Mouse (Mus musculus) cerebellum, adult 9-10 months (tissue): ENCODE measurements around the gene Farp2.
"Not testable (repeated sequence)": the region's sequence is repeated elsewhere in the genome, so short reads cannot be mapped to it uniquely, and the experiment has no call there.

ENCODE experiments used
- DNase-seq: peaks from one replicate; pipeline ENCODE4 v3.0.0; 2022

Gene Farp2

DNA sequence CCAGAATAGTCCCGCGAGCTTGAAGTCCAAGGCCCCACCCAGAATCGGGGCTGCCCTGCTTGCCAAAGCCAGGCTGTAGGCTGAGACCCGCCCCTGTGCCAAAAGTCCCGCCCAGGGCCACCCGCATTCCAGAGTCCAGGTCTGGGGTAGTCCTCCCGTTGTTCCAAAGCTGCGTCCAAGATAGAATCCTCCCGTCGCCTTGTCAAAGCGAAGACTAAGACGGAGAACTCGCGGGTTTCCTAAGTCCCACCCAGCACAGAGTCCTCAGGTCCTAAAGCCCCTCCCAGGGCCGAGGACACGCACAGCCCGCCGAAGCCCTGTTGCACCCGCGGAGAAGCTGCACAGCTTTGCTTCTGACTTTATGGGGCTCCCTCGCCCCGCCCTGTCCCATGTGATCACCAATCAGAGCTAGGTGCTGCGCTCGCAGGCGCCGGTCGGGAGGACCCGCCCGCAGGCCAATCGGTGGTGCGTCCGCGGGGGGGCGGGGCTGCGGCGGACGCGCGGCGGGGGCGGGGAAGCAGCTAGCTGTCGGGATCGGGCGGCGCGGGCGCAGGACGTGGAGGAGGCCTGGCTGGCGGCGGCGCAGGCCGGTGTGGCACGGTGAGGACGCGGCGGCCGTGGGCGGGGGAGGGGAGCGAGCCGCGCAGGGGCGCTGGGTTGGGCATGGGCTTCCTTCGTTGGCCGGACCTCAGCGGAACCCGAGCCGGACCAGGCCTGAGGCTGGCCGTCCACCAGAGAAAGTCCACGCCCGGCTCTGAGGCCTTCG lies at the start of gene Farp2:
Gene Farp2 (plus strand): TSS at position 495 of the 766 bp plus-strand sequence.
- DNase-seq = peak; percentile 91

DNA sequence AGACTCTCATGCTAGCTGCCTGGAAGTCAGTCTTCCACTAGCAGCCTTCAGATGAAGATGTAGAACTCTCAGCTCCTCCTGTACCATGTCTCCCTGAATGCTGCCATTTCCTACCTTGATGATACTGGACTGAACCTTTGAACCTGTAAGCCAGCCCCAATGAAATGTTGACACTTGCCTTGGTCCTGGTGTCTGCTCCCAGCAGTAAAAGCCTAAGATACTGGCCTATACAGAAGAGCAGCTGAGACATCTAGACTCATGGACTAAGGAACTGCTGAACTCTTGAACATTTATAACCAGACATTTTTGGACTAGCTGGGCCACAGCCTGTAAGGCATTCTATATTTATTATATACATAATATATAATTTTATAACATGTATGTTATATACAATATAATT lies 46.8 kb upstream of the Farp2 start:
- no peak for DNase-seq

DNA sequence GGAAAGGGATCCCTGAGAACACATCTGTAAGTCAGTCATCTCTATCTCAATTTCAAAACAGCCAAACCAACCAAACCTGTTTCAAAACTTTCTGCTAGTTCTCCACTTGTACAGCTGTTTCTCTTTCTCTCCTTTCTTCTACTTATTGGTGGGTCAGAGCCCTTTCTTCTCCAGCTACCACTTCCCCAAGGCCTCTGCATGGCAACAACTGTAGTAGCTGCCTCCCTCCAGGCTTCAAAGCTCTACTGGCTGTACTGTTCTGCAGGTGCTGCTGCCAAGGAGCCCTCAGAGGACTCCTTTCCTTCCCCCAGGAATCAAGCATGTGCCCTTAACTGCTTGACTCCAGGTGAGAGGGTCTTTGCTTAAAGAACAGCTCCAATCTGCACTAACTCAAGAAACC lies 46.1 kb upstream of the Farp2 start:
- no peak for DNase-seq

DNA sequence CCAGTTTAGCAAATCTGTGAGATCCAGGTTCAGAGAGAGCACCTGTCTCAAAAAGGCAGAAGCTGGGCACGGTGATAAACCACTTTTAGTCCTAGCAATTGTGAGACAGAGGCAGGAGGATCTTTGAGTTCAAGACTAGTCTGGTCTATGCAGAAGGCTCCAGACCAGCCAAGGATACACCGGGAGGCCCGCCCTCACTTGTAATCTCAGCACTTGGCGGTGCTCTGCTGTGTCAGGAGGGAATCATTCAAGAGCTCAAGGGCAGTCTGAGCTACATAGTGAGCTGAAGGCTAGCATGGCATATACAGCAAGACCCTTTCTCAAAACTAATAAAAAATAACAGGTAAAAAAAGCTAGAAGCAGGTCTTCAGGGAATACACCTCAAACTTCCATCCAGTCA lies 43.3 kb upstream of the Farp2 start:
- DNase-seq = no peak

DNA sequence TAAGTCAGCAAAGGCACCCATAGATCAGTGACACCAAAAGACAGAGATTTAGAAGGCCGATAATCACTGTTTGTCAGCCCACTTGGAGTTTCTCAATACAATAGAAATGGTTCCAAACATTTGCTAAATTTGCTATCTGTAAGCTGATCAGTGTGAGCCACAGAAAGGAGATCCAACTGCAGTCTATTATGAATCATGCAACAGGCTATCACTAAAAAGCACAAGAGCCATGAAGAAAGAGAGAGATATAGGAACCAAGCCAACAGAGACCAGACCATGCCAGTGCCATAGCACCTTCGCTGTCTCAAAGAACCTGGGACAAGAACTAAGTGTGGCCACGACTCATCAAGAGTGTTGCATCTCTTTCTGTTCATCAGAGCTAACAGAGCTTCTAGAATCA lies 36.2 kb upstream of the Farp2 start:
- DNase-seq = peak; percentile 20

DNA sequence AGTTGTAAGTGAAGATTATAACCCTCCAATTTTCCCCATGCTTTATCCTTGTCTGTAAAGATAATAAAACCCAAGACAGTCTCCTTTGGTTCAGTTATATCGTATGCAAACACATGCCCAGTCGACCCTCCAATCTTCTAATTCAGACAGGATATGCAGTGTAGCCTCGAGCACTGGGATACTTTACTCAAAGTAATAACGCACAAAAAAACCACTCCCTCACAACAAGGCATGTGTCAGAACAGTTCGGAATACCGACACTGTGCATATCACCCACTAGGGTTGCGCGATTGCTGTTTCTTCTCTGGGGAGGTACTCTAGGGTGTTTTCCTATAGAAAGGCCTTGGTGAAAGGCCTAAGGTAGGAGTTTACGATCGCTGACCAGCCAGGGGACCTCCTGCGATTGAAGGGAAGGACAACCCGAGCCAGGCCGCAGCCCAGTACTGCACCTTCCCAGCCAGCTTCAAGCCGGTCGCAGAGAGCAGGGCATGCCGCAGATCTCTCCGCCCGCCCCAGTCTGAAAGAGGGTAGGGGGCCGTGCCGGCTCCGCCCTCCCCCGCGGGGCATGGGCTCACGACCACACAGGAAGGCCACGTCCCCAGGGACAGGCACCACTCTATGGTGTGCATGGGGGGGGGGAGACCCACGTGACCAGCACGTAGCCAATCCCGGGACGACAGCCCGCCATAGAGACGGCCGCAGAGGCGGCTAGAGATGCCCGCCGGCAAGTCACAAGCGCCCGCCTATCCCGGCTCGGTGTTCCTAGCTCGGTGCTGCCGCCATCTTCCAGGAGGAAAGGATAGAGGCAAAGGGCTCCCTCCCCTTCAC lies 33.9 kb upstream of the Farp2 start:
- DNase-seq = peak; percentile 98

DNA sequence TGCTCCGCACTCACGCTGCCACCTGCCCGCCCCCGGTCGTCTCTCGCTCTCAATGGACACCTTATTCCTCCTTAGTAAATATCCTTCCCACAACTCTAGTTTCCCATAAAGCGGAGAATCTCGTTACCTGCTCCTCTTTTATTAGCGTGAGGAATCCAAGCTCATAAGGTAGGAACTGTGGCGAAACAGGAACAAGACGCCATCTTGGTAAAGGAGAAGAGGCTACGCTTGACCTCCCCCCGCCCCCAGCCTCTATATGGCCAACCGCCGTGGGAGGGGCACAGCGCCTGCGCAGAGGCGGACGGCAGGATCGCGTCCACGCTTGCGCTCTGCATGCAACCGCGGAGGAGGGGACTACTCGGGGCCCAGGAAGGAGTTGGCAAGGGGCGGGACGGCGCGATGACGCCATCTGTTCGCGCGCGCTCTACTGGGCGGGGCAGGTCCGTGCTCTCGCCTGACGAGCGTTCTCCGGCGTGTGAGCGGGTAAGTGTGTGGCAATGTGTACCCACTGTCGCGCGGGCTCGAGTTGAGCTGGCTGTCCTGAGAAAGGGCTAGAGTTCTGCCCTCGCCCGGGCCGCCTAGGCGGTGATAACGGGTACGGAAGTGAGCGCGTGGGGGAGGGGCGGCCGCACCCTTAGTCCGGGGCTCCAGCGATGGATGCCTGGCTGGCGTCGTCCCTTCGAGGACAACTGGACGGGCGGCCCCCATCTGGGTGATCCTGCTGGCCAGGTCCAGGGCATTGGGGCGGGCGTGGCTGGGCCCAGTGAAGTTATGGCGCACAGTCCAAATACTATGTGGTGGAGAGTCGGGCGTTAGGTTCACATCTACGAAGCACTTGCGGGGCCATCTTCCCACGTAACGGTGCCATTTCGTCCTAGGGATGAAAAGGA lies 33.0 kb upstream of the Farp2 start, which contains the start of gene Hdlbp:
Gene Hdlbp (minus strand): TSS at position 230 of the 890 bp plus-strand sequence.
- peak; percentile 99 for DNase-seq

DNA sequence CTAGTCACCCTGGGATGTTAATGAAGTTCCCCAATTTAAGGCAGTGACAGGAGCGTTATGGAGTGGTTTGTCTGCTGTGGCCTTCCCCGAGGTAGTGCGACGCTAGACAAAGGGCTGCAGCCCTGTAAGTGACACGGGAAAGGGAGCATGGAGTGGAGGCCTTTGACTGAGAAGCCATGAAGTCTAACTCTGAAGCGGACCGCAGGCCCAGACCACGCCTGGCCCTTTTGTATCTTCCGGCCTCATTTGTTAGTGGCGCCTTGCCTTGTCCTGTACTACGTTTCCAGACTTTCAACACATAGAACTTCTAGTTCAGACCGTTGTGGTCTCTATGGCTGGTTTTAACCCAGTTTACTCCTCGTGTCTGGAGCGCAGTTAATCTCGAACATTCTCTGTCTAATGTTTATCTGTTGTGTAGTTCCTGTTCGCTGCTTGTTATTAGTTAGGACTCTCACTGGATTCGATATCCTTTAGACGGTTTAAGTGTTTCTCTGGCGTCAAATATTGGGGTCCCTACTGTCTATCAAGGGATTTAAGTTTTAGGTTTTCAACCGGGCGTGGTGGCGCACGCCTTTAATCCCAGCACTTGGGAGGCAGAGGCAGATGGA lies 32.3 kb upstream of the Farp2 start:
- DNase-seq = no peak

DNA sequence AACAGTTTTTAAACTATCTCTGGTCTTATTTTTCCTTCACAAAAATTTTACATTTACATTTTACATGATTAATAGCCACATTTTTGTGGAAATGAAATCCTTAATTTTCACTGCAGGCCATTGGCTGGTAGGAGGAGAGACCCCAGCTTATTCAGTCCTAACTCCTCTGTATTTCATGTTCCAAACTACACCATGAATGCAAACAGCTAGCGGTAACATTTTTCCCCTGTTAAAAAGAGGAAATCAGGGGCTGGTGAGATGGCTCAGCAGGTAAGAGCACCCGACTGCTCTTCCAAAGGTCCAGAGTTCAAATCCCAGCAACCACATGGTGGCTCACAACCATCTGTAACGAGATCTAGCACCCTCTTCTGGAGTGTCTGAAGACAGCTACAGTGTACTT lies 25.6 kb upstream of the Farp2 start:
- not testable (repeated sequence) for DNase-seq

DNA sequence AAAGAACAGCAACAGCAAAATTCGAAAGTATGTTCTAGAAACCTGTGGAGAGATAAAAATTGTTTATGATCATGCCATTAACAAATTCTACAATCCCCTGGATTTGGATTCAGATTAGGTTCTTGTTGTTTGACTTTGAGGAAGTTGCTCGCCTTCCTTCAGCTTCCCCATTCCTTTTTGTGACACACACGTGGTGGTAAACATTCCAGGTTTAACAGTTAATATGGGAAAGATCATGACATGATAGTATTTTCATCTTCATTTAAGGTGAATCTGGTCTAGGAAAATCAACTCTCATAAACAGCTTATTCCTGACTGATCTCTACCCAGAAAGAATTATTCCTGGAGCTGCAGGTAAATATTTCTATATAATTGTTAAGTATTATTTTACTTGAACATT lies 16.6 kb upstream of the Farp2 start:
- DNase-seq = no peak

DNA sequence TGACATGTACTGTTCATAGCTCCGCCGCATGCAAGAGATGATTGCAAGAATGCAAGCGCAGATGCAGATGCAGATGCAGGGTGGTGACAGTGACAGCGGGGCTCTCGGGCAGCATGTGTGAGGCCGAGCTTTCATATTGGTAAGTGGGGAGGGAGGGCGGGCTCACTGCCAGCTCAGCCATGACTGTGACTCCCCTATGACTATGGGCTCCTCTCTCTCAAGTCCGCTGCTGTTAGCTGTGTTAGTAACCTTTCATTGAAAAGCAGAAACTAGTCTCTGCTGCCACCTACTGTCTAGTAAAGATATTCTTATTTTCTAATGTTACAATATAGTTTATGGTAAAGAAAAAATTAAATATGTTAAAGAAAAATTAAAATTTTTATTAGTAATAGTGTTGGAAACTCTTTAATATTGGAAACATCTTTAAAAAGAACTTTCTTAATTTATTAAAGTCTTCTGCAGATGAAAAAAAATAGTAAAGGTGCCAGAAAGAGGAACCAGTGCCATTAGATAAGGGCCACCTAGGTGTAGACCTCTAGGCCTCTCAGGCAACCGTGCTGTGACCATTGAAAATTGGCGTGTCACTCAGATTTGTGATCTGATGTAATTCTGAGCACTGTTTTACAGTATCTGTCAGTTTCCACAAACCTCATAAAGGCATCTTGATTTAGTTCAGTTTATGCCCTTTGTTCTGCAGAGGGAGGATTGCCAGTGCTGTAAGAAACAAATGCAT lies 4.8 kb upstream of the Farp2 start:
- DNase-seq = peak; percentile 61

DNA sequence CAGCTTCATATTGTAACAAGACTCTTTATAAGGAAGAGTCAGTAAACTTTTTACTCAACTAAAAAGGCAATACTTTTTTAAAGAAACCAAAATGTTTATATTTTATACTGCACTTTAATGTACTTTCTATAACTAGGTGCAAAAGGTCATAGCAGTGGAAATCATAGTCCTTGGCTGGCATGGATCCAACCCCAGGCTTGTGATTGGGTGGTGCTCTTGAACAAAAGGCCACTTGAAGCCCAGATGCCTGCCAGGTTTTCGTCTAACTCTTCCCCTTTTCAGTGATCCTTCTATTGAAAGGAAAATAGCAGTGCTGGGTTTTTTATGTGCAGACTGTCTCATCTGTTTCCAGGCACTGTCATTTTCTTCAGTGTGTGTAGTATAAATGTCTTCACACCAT lies 3.3 kb upstream of the Farp2 start:
- DNase-seq = not testable (repeated sequence)

DNA sequence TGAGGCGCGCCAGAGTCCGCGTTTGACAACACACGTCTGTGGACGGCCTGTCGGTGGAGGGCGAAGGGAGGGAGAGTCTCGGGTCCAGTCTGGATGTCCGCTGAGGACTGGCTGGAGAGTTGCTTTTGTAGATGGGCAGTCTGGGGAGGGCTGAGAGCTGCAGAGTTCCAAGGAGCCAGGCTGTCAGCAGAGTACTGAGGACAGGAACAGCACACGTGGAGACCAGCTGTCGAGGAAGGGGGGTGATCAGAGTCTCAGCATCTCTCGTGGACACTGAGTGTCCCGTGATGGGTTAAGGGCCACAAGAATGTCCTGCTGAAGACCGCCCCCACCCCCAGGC lies 442 bp downstream of the Farp2 start:
- DNase-seq = no peak

DNA sequence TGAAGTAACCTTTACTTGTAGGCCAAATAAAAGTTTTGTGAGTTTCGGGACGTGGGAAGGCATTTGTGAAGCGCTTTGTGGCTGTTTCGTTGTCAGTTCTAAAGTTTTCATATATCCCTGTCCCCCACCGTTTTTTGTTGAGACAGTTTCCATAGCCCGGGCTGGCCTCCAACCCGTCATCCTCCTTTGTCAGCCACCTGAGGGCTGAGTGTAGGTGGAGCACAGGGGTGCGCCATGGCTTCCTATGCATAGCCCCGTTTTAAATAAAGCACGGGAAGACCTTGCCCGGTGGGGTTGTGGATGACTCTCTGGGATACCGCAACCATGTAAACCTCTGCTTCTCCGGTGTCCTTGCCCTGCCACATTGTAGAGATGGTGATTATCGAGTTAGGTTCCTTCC lies 1.3 kb downstream of the Farp2 start:
- DNase-seq = peak; percentile 20

DNA sequence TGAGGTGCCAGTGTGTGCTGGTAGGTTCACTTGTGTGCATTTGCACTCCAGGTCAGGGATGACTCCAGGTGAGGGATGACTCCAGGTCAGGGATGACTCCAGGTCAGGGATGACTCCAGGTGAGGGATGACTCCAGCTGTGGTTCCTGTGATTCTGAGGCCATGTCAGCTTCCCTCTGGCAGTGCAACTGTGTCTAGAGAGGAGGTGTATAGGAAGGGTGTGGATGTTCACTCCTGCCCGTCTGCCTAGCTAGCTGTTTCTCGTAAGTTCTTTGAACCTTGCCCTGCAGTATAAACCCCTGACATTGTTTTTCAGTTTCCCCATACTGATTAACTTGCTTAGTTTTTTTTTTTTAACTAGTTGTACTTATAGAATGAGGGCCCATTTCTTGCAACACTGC lies 9.6 kb downstream of the Farp2 start:
- no peak for DNase-seq

DNA sequence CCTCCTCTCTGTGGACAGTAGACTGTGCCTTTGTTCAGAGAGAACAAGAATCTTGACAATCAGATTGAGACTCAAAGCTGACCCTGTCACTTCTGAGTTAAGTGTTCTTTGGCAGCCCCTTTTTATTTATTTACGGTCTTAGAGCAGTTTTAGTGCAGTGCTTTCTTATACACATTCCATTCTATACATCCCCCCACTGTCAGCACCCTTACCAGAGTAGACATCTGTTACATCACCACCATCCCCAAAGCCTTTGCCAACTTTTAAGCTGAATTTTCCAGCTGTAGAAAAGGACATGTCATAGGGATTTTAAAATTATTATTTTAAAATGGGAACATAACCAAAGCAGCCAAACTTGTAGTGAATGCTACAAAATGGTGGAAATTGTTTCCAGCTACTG lies 10.4 kb downstream of the Farp2 start:
- no peak for DNase-seq

DNA sequence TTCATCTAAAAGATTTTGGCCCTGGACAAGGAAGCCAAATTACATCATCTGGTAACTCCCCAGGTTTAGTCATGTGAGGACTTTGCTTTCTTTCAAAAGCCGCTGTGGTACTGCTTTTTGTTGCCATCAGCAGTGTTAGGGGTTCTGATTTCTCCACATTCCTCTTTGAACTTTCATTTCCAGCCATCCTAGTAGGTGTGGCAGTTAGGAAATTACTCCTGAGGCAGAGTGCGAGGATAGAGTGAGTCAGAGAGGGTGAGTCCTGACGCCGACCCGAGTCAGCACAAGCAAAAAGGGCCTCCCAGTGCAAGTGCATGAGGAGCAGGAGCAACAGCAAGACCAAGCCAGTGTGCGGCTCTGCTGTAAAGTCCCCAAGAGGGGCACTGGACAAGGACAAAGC lies 17.9 kb downstream of the Farp2 start:
- DNase-seq = no peak

DNA sequence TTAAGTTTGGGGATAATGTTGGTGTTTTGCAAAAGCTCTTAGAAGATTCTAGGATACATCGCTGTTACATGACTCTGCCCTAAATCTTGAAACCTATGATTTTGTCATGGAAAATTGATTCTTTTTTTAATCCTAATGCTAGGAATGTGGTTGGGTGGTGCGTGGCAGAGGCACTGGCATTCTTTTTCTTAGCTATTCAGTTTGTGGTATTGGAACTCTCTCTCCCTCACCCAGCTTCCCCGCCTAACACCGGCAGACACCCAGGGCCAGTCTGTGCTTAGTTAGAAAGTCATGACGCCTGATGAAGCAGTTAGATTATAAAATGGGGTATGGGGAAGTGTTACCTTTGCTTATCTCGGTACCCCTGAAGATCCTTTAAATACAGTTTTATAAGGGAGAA lies 25.3 kb downstream of the Farp2 start:
- no peak for DNase-seq

DNA sequence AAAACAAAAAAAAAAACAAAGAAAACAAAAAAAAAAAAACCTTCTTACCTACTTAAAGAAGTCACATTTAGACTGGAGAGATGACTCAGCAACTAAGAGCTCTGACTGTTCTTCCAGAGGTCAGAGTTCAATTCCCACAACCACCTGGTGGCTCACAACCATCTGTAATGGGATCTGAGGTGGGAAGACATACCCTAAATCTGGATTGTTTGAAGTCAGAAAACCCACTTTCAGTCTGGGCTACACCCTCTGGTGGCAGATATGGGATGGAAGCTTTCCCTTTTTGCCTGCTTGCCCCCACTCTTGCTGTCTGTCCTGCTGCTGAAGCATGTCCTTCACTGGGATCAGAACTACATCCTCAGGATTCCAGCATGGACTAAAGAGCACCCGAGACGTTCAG lies 31.3 kb downstream of the Farp2 start:
- no peak for DNase-seq

DNA sequence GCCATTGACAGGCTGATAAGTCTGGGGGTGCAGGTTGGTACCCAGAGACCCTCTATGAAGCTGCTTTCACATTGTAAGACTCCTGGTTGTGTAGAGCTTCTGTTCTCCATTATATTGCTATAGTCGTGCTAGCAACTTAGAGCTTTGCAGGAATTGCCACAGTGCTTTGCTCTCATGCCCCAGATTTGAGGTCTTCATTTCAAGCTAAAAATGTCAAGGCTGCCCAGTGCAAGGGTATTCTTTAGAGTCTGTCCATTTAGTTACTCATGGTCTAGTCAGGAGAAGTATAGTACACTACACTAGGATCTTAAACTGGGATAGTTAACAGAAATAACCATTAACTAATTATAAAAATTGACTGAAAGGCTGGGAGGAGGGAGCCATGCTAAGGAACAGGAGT lies 35.4 kb downstream of the Farp2 start:
- no peak for DNase-seq

DNA sequence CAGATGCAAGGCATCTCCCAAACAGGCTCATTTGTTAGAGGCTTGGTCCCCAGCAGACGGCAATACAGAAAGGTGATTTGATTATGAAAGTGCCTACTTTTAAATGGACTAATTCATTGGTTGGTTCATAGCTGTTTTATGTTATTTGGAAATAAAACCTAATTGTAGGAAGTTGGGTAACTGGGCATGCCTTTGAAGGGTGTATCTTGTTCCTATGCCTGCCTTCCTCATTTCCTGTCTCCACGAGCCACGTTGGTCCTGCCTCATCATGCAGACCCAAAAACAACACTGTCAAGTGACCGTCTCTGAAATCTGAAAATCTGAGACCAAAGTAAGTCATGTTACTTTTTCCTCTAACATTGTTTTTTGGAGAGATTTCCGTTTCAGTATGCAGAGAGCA lies 39.5 kb downstream of the Farp2 start:
- no peak for DNase-seq

DNA sequence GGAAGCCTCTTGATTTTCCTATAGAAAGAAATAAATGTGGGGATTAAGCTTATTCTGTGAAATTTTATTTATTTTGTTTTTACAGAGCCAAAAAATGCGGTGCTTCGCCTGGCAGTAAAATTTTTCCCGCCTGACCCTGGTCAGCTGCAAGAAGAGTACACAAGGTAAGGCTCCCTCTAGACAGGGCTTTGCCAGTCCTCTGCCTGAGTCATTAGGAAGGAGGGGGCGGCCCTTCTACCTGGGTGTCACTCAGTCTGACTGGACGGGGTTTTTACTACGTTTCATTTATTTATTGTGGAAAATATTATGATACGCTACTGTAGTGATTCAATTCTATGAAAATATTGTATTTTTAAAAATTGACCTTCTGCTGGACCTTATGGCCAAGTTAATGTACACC lies 51.3 kb downstream of the Farp2 start:
- DNase-seq = no peak
